Mouse (Mus musculus) C2C12 (cell line): ENCODE results near the gene Eef1akmt1. TPM values are rescaled to one million over a fixed set of nuclear protein-coding genes. Genes with fewer than 3 reads are reported as not detected.

Experiments used
- H3K27me3 ChIP-seq: one replicate; pipeline ENCODE4 v1.6.1; 2011; ENCODE audit not compliant: control insufficient read depth, insufficient read depth, insufficient read length
- H3K36me3 ChIP-seq: one replicate; pipeline ENCODE4 v1.6.1; 2011; ENCODE audit not compliant: control insufficient read depth, insufficient read depth
- H3K4me3 ChIP-seq: one replicate; pipeline ENCODE4 v1.5.1; 2011; ENCODE audit warnings: mild to moderate bottlenecking, control low read depth; ENCODE audit not compliant: poor library complexity, insufficient read depth, severe bottlenecking
- H3K79me2 ChIP-seq: one replicate; pipeline ENCODE4 v1.6.1; 2011; ENCODE audit not compliant: control insufficient read depth, insufficient read depth
- H3K79me3 ChIP-seq: one replicate; pipeline ENCODE4 v1.6.1; 2011; ENCODE audit warnings: low read depth, control low read depth
- H3ac ChIP-seq: one replicate; pipeline ENCODE3; 2011; ENCODE audit warnings: low read depth; ENCODE audit not compliant: control insufficient read depth, insufficient read length
- CEBPB ChIP-seq: IDR thresholded peaks from one replicate; pipeline ENCODE4 v1.6.1; 2011; ENCODE audit warnings: low read depth, mild to moderate bottlenecking, control low read depth, moderate library complexity
- CTCF ChIP-seq: IDR thresholded peaks from one replicate; pipeline ENCODE4 v1.5.1; 2011; ENCODE audit not compliant: control insufficient read depth, insufficient read depth, insufficient read length
- FOSL1 ChIP-seq: IDR thresholded peaks from one replicate; pipeline ENCODE4 v1.8.0; 2011; ENCODE audit warnings: mild to moderate bottlenecking, low read length; ENCODE audit not compliant: poor library complexity, insufficient read depth, severe bottlenecking
- MAX ChIP-seq: IDR thresholded peaks from one replicate; pipeline ENCODE4 v1.6.1; 2011; ENCODE audit warnings: mild to moderate bottlenecking, control low read depth
- MYOD1 ChIP-seq: IDR thresholded peaks from one replicate; pipeline ENCODE4 v1.6.1; 2011; ENCODE audit warnings: low read depth; ENCODE audit not compliant: control insufficient read depth, insufficient read length
- MYOG ChIP-seq: IDR thresholded peaks from one replicate; pipeline ENCODE4 v1.6.1; 2011; ENCODE audit not compliant: control insufficient read depth, insufficient read length; ENCODE audit errors: extremely low read depth
- USF1 ChIP-seq: IDR thresholded peaks from one replicate; pipeline ENCODE4 v1.6.1; 2011; ENCODE audit warnings: low read depth, mild to moderate bottlenecking, control low read depth, moderate library complexity
- polyA plus RNA-seq: library from polyadenylated mRNA; unstranded; fragments of >200 nt; fragmentation: generic; extraction: Trizol; gene quantifications from one replicate; pipeline ENCODE4 v1.2.1, GENCODE M21; 2012; ENCODE audit warnings: missing spikeins

Eef1akmt1 gene
- polyA plus RNA-seq, 1 experiment, result 74.0 TPM

DNA sequence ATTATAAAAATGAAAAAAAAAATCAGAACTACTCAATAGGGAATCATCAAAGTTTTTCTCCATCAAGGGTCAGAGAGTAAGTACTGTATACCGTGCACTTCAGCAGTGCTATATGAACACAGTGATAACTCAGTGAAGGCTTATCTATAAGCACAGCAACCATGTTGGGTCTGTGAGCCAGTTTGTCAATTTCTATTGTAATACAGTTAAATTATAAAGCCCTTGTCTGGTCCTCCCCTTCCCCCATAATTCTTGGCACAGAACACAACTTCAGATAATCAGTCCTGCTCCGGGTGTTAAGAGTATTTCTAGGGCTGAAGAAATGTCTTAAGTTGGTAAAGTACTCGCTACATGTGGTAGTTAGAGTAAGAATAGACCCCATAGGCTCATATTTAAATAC is 20.4 kb upstream of the Eef1akmt1 start:
- H3K79me2 ChIP-seq, result no peaks in the 10 kb centered on the region
- H3K36me3 ChIP-seq, result peaks cover 85% of the 10 kb centered on the region
- H3K27me3 ChIP-seq, result no peaks in the 10 kb centered on the region
- no peak overlapping the region for H3ac ChIP-seq
- no peak overlapping the region for H3K4me3 ChIP-seq
- no peaks in the 10 kb centered on the region for H3K79me3 ChIP-seq
- TF ChIP-seq MAX (no peak), MYOG (no peak), CTCF (no peak), MYOD1 (no peak), FOSL1 (no peak), USF1 (no peak), CEBPB (no peak)

GRCm38 (mm10) chr14:57576364-57577060 is 5.1 kb upstream of the Eef1akmt1 start:
- H3K79me2 ChIP-seq, result no peaks in the 10 kb centered on the region
- H3K36me3 ChIP-seq, result peaks cover 51% of the 10 kb centered on the region
- H3K4me3 ChIP-seq, result no peak overlapping the region
- TF ChIP-seq USF1, result no peak
- no peak for TF ChIP-seq FOSL1
- no peak for TF ChIP-seq MYOD1
- TF ChIP-seq MYOG, result no peak
- no peak for TF ChIP-seq MAX
- no peak for TF ChIP-seq CTCF
- no peak for TF ChIP-seq CEBPB
- H3K27me3 ChIP-seq, result no peaks in the 10 kb centered on the region
- no peak overlapping the region for H3ac ChIP-seq
- no peaks in the 10 kb centered on the region for H3K79me3 ChIP-seq

DNA sequence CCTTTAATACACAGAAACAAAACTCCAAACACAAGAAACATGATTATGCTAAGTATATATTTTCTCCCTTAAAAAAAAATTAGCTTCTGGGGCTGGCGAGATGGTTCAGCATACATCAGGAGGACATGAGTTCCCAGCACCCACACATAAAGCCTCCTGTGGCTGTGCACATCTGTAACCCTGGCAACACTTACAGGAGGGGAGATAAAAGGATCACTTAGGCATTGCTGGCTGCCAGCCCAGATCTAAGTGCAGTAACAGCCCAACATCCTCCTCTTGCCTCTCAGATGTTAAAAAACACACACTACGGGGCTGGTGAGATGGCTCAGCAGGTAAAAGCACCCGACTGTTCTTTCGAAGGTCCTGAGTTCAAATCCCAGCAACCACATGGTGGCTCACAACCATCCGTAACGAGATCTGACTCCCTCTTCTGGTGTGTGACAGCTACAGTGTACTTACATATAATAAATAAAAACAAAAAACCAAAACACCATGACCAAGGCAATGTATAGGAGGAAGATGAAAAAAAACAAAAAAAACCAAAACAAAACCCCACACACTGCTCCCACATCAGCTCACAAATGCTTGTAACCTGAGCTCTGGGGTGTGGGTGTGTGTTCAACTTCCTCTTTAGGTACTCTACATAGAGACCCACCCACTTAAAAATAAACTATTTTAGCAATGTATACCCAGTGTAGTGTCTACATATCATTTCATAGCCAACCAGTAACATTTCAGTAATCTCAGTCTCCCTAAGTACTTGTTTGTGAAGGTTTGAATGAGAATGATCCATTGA is 3.6 kb upstream of the Eef1akmt1 start:
- TF ChIP-seq USF1 (no peak), MAX (no peak), FOSL1 (no peak), CTCF (no peak), CEBPB (no peak), MYOD1 (no peak), MYOG (no peak)
- no peak overlapping the region for H3ac ChIP-seq
- peaks cover 36% of the 10 kb centered on the region for H3K36me3 ChIP-seq
- H3K27me3 ChIP-seq, result no peaks in the 10 kb centered on the region
- H3K79me3 ChIP-seq, result peaks cover 5% of the 10 kb centered on the region
- no peak overlapping the region for H3K4me3 ChIP-seq
- peaks cover 9% of the 10 kb centered on the region for H3K79me2 ChIP-seq

- Histone ChIP-seq H3K79me3 (peaks cover 2% of the 10 kb centered on the region), H3K36me3 (no peaks in the 10 kb centered on the region), H3K79me2 (peaks cover 3% of the 10 kb centered on the region), H3ac (peak overlapping the region; percentile 3), H3K27me3 (no peaks in the 10 kb centered on the region), H3K4me3 (no peak overlapping the region)
- TF ChIP-seq CTCF (no peak), FOSL1 (no peak), MYOD1 (no peak), USF1 (no peak), MAX (no peak), CEBPB (no peak), MYOG (no peak)
These were observed 5.8 kb downstream of the Eef1akmt1 start for GRCm38 (mm10) chr14:57565626-57566025.

DNA sequence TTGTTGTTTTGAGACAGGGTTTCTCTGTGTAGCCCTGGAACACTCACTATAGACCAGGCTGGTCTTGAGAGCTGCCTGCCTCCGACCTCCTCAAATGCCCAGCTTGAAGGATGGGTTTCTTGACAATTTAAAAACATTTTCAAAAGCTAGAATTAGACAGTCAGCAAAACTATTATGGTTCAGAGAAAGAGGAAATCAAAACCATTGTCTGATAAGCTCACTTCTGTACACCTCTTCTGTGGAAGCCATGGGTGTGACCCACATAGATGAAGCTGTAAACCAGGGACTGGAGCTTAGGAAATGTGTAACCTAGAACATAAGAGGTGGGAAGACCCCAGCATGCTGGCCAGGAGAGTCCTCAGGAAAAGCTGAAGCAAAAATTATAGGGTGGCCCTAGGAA is 14.5 kb downstream of the Eef1akmt1 start:
- H3K27me3 ChIP-seq, result no peaks in the 10 kb centered on the region
- H3ac ChIP-seq, result no peak overlapping the region
- no peaks in the 10 kb centered on the region for H3K36me3 ChIP-seq
- H3K4me3 ChIP-seq, result no peak overlapping the region
- no peaks in the 10 kb centered on the region for H3K79me3 ChIP-seq
- no peaks in the 10 kb centered on the region for H3K79me2 ChIP-seq
- no peak for TF ChIP-seq MYOG
- TF ChIP-seq USF1, result no peak
- no peak for TF ChIP-seq MYOD1
- TF ChIP-seq CEBPB, result no peak
